Mouse (Mus musculus): ENCODE results near the gene Rnf128. TPM values are rescaled to one million over a fixed set of nuclear protein-coding genes. Genes with fewer than 3 reads are reported as not detected.

Rnf128 gene
- polyA plus RNA-seq (2012; rRNA removed) = 1.7 TPM in 2 replicates

GRCm38 (mm10) chrX:139562925-139563461 lies at the start of gene Rnf128:
Rnf128 (plus strand) TSS chrX:139563316.

GRCm38 (mm10) chrX:139684775-139685695 lies 121.9 kb downstream of the Rnf128 start, which contains the start of gene Tbc1d8b:
Tbc1d8b (plus strand) TSS chrX:139684996.

GRCm38 (mm10) chrX:139714381-139714780 lies 151.3 kb downstream of the Rnf128 start, which contains the start of gene Gm15013:
Gm15013 (minus strand) TSS chrX:139714481.

Other genes starting within 250 kb of the Rnf128 start
- 0.32 and 0.74 TPM in 2 replicates for gene Trap1a, start 229.6 kb upstream of the Rnf128 start, polyA plus RNA-seq (2012; rRNA removed)
- 0.94 and 1.6 TPM in 2 replicates for gene D330045A20Rik, start 82.9 kb upstream of the Rnf128 start, polyA plus RNA-seq (2012; rRNA removed)
- gene Tbc1d8b, start 121.7 kb downstream of the Rnf128 start, polyA plus RNA-seq (2012; rRNA removed) = 3.4 and 3.5 TPM in 2 replicates
- not detected in 2 replicates for gene Gm15013, start 151.2 kb downstream of the Rnf128 start, polyA plus RNA-seq (2012; rRNA removed)
- gene Ripply1, start 219.0 kb downstream of the Rnf128 start, polyA plus RNA-seq (2012; rRNA removed) = 0.55 and 1.1 TPM in 2 replicates
- 0.12 and 0.20 TPM in 2 replicates for gene Cldn2, start 237.5 kb downstream of the Rnf128 start, polyA plus RNA-seq (2012; rRNA removed)

All from central nervous system, embryonic 11.5 days (tissue).